Mouse (Mus musculus) C2C12 (cell line): ENCODE measurements around the gene Smim14. TPM values are rescaled to one million over a fixed set of nuclear protein-coding genes. Genes with fewer than 3 reads are reported as not detected.

Source experiments
- H3K27me3 ChIP-seq: one replicate; pipeline ENCODE4 v1.6.1; 2011; ENCODE audit not compliant: control insufficient read depth, insufficient read depth, insufficient read length
- H3K36me3 ChIP-seq: one replicate; pipeline ENCODE4 v1.6.1; 2011; ENCODE audit not compliant: control insufficient read depth, insufficient read depth
- H3K4me3 ChIP-seq: one replicate; pipeline ENCODE4 v1.5.1; 2011; ENCODE audit warnings: mild to moderate bottlenecking, control low read depth; ENCODE audit not compliant: poor library complexity, insufficient read depth, severe bottlenecking
- H3K79me2 ChIP-seq: one replicate; pipeline ENCODE4 v1.6.1; 2011; ENCODE audit not compliant: control insufficient read depth, insufficient read depth
- H3K79me3 ChIP-seq: one replicate; pipeline ENCODE4 v1.6.1; 2011; ENCODE audit warnings: low read depth, control low read depth
- H3ac ChIP-seq: one replicate; pipeline ENCODE3; 2011; ENCODE audit warnings: low read depth; ENCODE audit not compliant: control insufficient read depth, insufficient read length
- CEBPB ChIP-seq: IDR thresholded peaks from one replicate; pipeline ENCODE4 v1.6.1; 2011; ENCODE audit warnings: low read depth, mild to moderate bottlenecking, control low read depth, moderate library complexity
- CTCF ChIP-seq: IDR thresholded peaks from one replicate; pipeline ENCODE4 v1.5.1; 2011; ENCODE audit not compliant: control insufficient read depth, insufficient read depth, insufficient read length
- FOSL1 ChIP-seq: IDR thresholded peaks from one replicate; pipeline ENCODE4 v1.8.0; 2011; ENCODE audit warnings: mild to moderate bottlenecking, low read length; ENCODE audit not compliant: poor library complexity, insufficient read depth, severe bottlenecking
- MAX ChIP-seq: IDR thresholded peaks from one replicate; pipeline ENCODE4 v1.6.1; 2011; ENCODE audit warnings: mild to moderate bottlenecking, control low read depth
- MYOD1 ChIP-seq: IDR thresholded peaks from one replicate; pipeline ENCODE4 v1.6.1; 2011; ENCODE audit warnings: low read depth; ENCODE audit not compliant: control insufficient read depth, insufficient read length
- MYOG ChIP-seq: IDR thresholded peaks from one replicate; pipeline ENCODE4 v1.6.1; 2011; ENCODE audit not compliant: control insufficient read depth, insufficient read length; ENCODE audit errors: extremely low read depth
- USF1 ChIP-seq: IDR thresholded peaks from one replicate; pipeline ENCODE4 v1.6.1; 2011; ENCODE audit warnings: low read depth, mild to moderate bottlenecking, control low read depth, moderate library complexity
- polyA plus RNA-seq: library from polyadenylated mRNA; unstranded; fragments of >200 nt; fragmentation: generic; extraction: Trizol; gene quantifications from one replicate; pipeline ENCODE4 v1.2.1, GENCODE M21; 2012; ENCODE audit warnings: missing spikeins

Gene Smim14
- polyA plus RNA-seq, 1 experiment, result 63.0 TPM

DNA sequence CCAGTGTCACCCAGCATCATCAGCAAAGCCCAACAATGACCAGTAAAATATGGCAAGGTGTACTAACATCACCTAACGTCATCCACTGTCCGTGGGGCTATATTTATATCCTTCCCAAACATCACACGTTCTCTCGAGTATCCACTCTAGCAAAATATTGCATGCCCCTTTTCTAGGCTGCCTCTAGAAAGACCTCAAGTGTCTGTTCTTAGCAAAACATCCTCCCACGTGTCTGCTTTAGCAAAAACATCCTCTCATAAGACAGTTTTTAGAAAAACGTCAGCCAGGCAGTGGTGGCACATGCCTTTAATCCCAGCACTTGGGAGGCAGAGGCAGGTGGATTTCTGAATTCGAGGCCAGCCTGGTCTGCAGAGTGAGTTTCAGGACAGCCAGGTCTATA lies 36.8 kb downstream of the Smim14 start:
- TF ChIP-seq MYOG (no peak), FOSL1 (no peak), CTCF (no peak), MYOD1 (no peak), USF1 (no peak), CEBPB (no peak), MAX (no peak)
- H3K79me3 ChIP-seq, result no peaks in the 10 kb centered on the region
- no peaks in the 10 kb centered on the region for H3K79me2 ChIP-seq
- H3K4me3 ChIP-seq, result no peak overlapping the region
- H3K36me3 ChIP-seq, result no peaks in the 10 kb centered on the region
- no peaks in the 10 kb centered on the region for H3K27me3 ChIP-seq
- no peak overlapping the region for H3ac ChIP-seq

DNA sequence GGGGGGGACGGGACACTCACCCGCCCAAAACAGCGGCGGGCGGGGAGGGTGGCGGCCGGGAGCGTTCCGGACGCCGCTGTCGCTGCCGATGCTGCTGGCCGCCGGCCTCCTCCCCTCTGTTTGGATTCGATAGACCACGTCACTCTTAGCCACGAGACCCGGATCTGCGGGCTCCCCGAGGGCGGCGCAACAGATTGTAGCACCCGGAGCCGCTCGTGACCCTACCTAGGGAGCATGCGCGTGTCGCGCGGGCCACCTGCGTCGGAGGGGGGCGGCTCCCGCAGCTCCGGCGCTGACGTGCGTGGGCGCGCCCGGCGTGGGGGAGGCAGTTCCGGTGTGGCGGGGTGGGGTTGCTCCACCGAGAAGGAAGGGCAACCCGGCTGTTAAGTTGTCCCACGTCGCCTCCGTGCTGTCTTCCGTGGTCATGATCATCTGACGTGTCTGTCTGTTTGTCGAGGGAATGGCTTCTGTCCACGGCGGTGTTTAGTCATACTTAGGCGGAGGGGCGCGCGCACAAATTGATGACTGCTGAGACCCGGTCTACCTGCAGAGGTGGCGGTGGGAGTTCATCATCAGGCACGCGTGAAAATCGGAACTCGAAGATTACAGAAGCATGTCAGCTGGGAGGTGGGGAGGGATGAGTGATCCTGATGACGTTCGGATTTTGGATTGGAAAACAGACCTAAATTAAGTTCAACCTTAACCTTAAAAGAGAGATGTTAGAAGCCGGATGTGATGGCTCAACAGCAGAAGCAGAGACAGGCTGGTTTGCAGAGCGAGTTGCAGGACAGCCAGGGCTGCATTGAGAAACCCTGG lies 44.1 kb downstream of the Smim14 start, which contains the start of gene Gm43552:
Gene Gm43552, minus strand, starts transcription at position 118 of the 816 bp plus-strand sequence.
- H3ac ChIP-seq, result peak within 1 kb of the TSS; percentile 76
- H3K36me3 ChIP-seq, result no peaks in the 10 kb centered on the region
- peaks cover 14% of the 10 kb centered on the region for H3K79me3 ChIP-seq
- TF ChIP-seq USF1 (peak; percentile 34), CEBPB (no peak), MYOD1 (no peak), FOSL1 (no peak), MAX (peak; percentile 38), MYOG (no peak)
- no peaks in the 10 kb centered on the region for H3K27me3 ChIP-seq
- H3K79me2 ChIP-seq, result peaks cover 34% of the 10 kb centered on the region
- H3K4me3 ChIP-seq, result peak within 1 kb of the TSS; percentile 55

- H3K27me3 ChIP-seq, result no peaks in the 10 kb centered on the region
- peak overlapping the region; percentile 55 for H3K4me3 ChIP-seq
- no peaks in the 10 kb centered on the region for H3K36me3 ChIP-seq
- no peak for TF ChIP-seq MYOD1
- no peak for TF ChIP-seq MAX
- TF ChIP-seq CTCF, result peak; percentile 15
- H3ac ChIP-seq, result peak overlapping the region; percentile 76
- peaks cover 17% of the 10 kb centered on the region for H3K79me3 ChIP-seq
- H3K79me2 ChIP-seq, result peaks cover 39% of the 10 kb centered on the region
Observed at GRCm38 (mm10) chr5:65491767-65492715, 44.9 kb downstream of the Smim14 start.

DNA sequence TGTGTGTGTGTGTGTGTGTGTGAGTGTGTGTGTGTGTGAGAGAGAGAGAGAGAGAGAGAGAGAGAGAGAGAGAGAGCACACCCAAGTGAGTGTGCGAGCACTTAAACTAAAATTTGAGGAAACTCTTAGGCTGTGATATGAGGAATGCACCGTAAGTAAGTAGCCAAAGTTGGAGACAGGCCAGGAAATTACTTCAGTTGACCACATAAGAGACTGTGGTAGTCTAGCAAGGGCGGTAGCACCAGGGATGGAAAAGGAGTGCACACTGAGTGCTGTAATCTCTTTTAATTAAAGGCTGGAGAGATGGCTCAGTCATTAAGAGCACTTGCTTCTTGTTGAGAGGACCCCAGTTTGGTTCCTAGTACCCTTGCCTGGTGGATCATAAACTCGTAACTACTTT lies 47.2 kb downstream of the Smim14 start:
- TF ChIP-seq USF1, result no peak
- TF ChIP-seq CEBPB, result no peak
- no peak for TF ChIP-seq CTCF
- no peak for TF ChIP-seq FOSL1
- no peak for TF ChIP-seq MYOD1
- TF ChIP-seq MAX, result no peak
- TF ChIP-seq MYOG, result no peak
- Histone ChIP-seq H3ac (no peak overlapping the region), H3K36me3 (no peaks in the 10 kb centered on the region), H3K27me3 (no peaks in the 10 kb centered on the region), H3K79me2 (peaks cover 45% of the 10 kb centered on the region), H3K79me3 (peaks cover 18% of the 10 kb centered on the region), H3K4me3 (no peak overlapping the region)

DNA sequence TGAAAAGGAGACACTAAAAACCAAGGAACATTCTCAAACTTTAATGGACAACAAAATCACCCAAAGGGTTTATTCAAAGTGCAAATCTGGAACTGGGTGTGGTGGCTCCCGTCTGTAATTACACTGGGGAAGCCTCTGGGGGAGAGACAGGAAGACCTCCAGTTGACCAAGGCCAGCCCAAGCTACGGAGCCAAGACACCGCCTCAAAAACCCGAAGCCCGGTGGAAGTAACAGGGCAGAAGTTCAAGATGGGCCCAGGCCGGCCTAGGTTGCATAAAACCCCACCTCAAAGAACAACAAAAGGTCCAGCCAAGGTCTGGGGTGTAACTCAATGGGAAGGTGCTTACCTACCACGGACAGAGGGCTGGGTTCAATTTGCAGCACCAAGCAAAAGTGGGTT lies 48.3 kb downstream of the Smim14 start:
- Histone ChIP-seq H3ac (no peak overlapping the region), H3K27me3 (no peaks in the 10 kb centered on the region), H3K4me3 (no peak overlapping the region), H3K36me3 (no peaks in the 10 kb centered on the region), H3K79me3 (peaks cover 18% of the 10 kb centered on the region), H3K79me2 (peaks cover 51% of the 10 kb centered on the region)
- TF ChIP-seq MYOG (no peak), MAX (no peak), CTCF (no peak), MYOD1 (no peak), USF1 (no peak), FOSL1 (no peak), CEBPB (no peak)
